Mouse (Mus musculus): Measurements from ENCODE around the gene Arap2.

DNA sequence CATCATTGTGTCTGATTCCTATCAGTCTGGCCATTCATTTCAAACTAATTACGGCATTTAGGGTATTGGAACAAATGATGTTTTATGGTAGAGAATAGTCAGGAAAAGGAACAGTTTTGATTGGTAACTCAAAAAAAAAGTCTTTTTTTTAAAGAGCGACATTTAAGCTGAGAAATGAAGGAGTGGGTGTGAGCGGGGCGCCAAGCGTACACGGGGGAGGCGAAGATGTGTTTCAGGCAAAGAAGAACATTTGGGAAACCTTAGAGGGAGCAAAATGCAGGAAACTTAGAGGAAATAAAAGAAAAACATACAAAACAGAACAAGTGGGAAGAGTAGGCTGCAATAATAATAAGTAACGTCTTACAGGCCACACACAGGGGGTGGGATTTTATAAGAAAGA lies 11.8 kb upstream of the Arap2 start:
- TF ChIP-seq CTCF (IDR thresholded peaks at IDR 0.05; ENCODE audit: control insufficient read depth, insufficient read depth, insufficient replicate concordance, low read depth, low read length): no peak
- TF ChIP-seq POLR2A (IDR thresholded peaks at IDR 0.05; ENCODE audit: control insufficient read depth, low read depth, low read length): no peak

All from testis, adult 2 months (tissue).